Mouse (Mus musculus) 416B (cell line): Measurements from ENCODE around the gene Sox30.

Experiments used
- DNase-seq: peaks from one replicate; pipeline ENCODE4 v3.0.0; 2011; ENCODE audit warnings: low read depth

The Sox30 gene

GRCm38 (mm10) chr11:46055896-46056769 lies 76.0 kb downstream of the Sox30 start, which contains the start of gene Adam19:
Gene Adam19 (plus strand): TSS chr11:46055992.
- DNase-seq: no peak

DNA sequence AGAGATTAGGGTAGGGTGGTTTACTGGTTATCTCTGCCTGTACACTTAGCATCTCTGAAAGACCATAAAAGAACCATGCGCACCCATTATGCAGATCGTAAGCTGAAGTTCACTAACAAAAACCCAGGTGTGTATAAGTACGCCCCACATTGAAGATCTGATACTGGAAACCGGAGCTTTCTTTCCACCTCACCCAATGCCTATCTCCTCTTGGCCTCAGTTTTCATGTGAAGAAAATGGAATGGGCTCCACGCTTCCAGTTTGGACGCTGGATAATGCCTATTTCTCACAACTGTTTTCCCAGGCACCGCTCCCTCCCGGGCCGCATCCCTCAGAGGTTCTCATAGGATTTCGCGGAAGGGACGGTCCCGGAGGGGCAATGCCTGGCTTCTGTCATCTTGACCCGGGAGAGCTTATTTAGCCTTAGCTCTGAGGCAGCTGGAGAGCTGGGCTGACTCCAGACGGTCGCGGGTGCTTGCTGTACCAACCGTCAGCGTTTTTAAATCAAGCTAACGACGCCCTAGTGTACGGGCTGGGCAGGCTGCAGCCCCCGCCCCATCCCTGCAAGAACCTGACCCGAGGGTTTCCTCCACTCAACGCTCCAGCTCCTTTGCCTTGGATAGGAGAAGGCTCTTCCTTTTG lies 76.8 kb downstream of the Sox30 start:
- no peak for DNase-seq

- DNase-seq: no peak
These were observed 77.9 kb downstream of the Sox30 start for GRCm38 (mm10) chr11:46058011-46058410.

DNA sequence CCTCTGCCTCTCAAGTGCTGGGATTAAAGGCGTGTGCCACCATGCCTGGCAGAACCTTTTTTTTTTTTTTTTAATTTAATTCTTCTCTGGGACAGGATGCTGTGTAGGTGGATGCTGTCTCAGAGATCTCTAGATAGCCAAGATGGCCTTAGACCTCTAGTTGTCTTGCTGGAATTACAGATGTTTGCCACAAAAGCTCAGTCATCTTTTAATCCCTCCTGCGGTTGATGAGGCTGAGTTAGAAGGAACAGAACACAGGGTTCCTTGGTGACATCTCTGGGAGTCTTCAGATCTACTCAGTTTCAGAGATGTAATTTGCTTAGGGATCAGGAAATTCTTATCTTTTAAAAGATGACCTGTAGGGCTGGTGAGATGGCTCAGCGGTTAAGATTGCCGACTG lies 78.8 kb downstream of the Sox30 start:
- DNase-seq: no peak

DNA sequence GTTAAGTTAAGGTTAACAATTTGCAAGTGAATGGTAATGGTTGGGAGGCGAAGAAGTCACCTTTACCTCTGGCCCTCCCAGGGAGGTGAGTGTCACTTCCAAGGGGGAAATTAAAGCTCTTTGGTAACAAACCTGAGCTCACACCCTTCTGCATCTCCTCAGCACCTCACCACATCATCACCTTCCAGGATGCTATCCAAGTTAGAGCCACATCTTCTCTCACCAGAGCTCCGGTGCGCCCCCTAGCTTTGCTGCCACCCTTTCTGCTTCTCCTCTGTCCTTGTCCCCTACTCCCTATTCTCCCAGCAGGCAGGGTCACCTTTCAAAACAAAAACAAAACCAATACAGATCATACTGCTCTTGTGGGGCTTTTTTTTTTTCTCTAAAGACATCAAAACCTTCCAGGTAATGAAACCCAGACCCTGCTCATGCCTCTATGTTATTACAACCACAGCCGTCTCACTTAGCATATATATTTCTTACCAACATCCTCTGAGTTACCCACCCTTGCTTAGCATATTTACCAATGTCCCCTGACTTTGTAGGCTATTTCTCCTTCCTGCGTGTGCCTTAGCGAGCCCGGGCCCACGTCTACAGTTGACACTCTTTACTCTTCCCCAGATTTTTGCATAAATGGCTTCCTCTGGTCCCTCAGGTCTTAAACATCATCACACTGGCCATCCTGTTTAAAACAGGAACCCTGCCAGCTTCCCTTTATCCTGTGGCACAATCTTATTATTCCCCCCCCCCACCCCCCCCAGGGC lies 80.0 kb downstream of the Sox30 start:
- DNase-seq: no peak

DNA sequence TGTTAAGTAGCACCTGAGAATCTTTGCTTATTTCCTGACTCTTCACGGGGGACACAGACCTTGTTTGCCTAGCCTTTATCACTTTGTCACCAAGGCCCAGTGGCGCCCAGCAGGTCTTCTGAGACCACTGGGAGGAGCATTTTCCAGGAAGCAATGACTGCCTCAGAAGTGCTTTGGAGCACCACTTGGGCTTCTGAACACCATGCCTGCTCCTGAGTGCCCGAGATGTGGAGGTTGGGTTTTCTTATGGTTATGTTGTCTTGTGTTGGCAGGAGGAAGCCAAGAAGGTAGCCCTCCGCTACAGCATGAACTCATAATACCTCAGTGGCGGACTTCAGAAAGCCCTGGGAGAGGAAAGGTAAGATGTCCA lies 80.5 kb downstream of the Sox30 start:
- no peak for DNase-seq

- DNase-seq: no peak
These were observed 81.8 kb downstream of the Sox30 start for GRCm38 (mm10) chr11:46061776-46062445.

DNA sequence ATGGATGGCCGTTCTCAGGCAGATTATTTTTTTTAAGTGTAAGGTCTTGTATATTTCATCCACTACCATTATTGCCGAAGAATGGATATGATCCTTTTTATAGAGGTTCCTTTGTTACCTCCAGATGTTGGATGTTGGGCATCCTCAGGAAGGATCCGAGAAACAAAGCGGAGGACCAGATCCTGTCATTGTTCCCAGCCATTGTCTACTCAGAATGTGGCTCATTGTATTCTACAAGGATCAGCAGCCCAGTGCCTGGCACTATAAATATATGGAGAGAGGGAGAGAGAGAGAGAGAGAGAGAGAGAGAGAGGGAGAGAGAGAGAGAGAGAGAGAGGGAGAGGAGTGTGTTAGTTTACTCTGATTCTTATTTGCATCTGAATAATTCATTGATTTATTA lies 82.5 kb downstream of the Sox30 start:
- DNase-seq: no peak

- peak; percentile 23 for DNase-seq
These were observed 83.1 kb downstream of the Sox30 start for GRCm38 (mm10) chr11:46062993-46063731.

DNA sequence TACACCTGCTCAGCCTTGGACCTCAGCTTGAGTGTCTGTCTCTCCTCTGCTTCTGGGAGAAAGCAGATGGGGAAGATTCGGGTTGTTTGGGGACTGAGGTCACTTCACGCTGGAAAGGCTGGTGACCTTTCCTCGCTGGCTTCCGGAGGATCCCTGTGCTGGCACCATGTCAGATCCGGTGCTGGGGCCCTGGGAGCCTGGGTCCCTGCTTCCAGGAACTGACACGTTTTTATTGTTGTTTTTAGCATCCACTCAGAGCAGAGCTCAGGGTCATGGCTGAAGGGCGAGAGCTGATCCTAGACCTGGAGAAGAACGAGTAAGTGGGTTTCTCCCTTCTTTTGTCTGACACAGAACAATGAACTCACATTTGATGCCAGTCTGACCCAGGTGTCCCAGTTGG lies 84.7 kb downstream of the Sox30 start:
- no peak for DNase-seq

DNA sequence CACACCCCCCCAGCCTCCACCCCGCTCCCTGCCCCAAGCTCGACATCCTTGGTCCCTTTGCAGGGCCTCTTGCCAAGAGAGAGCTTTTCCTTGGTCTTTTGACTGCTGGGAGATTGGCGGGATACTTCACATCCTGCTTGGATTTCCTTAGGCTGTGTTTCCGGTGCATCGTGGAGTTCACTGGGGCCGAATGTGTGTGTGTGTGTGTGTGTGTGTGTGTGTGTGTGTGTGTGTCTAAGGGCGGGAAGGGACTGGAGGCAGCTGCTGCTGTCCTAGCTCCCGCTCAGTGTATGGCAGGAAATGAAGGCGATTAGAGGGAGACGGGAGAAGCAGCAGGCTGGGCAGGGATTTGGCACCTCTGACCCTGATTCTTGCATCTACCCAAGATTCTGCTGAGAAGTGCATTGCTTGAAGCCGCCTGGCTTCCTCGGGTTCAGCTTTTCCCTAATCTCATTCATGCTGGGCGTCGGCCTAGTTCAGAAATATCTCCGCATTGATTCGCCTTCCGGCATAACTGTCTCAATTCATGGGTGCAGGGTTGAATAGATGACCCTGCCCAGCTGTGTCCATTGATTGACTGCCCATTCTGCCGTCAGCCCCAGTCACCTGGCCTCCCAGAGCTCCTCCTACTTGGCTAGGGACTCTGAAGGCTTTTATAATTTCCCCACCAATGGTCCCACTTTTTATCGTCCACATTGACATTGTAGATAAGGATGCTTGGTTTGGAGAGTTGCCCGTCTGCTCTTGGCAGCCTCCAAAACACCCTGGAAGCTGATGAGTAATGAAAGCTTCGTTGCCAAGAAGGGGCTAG lies 85.3 kb downstream of the Sox30 start:
- DNase-seq: no peak
